Mouse (Mus musculus): ENCODE measurements around the gene Vnn3.

Gene Vnn3

DNA sequence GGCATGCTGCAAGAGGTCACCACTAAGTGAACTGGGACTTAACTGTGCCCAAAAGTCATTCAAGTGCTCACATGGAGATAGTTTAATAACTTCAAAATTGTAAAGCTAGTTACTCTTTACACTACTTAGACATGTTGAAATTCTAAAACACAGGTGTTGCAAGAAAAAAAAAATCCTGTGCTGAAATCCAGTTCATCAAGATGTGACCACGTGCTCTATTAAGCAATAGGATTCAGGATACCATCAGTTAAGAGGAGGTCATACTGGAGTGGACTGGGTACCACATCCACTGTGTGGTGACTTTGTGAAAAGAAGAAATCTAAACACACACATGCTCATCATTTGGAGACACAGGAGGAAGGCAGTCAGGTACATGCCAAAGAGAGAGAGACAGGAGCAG, 41.7 kb downstream of the Vnn3 start:
- no peak for DNase-seq (ENCODE audit: low spot score)

DNA sequence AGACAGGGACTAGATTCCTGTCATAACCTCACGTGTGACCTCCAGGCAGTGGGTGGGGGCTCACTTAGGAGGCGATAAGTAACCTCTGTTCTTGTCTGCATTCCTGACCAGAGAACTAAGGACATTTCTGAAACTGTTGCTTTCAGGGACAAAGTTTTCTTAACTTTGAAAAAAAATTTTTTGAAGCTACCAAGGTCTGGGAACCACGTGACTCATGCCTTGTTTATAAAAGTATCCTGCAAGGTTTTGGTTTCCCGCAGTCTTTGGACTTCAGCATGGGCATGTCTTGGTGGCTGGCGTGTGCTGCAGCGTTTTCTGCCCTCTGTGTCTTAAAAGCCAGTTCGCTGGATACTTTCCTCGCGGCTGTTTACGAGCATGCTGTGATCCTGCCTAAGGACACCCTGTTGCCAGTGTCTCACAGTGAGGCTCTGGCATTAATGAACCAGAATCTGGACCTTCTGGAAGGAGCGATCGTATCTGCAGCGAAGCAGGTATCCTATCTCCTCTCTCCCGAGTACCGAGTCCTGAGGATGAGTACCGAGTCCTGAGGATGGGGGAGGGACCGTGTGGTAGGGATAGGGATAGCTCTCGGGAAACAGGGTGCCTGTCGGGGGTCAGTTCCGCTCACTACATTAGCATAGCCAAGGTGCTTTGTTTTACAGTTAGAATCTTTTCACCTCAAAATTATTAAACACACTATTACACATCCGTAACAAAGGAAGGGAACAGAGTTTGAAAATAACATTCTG, 43.5 kb downstream of the Vnn3 start, which contains the start of gene Vnn1:
Gene Vnn1, plus strand, starts transcription at position 88 of the 749 bp plus-strand sequence.
- DNase-seq (ENCODE audit: low spot score): no peak

DNA sequence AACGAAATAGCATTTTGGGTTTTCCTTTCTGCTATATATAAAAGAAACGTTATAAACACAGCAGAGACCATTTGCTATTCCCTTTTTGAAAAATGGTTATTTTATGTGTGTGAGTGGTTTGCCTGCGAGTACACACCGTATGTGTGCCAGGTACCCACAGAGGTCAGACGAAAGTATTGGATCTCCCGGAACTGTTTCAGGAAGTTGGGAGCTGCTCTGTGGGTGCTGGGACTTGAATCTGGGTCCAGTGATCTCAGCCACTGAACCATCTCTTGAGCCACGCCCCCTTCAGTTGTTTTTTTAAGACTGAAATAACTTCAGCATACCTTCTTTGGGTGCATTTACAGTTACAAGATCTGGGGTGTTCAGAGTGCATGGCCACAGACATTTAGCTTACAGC, 44.1 kb downstream of the Vnn3 start:
- DNase-seq (ENCODE audit: low spot score): no peak

DNA sequence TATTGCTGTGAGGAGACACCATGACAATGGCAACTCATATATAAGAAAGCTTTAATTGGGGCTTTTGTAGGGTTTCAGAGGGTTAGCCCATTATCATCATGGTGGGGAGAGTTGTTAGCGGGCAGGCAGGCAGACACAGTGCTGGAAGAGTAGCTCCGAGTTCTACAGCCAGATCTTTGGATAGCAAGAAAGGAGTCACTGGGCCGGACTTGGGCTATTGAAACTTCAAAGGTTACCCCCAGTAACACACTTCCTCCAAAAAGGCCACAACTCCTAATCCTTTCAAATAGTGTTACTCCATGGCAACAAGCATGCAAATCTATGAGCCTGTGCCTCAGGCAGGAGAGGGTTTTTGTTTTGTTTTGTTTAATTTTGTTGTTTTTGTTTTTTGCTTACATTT, 49.9 kb downstream of the Vnn3 start:
- DNase-seq (ENCODE audit: low spot score): no peak

DNA sequence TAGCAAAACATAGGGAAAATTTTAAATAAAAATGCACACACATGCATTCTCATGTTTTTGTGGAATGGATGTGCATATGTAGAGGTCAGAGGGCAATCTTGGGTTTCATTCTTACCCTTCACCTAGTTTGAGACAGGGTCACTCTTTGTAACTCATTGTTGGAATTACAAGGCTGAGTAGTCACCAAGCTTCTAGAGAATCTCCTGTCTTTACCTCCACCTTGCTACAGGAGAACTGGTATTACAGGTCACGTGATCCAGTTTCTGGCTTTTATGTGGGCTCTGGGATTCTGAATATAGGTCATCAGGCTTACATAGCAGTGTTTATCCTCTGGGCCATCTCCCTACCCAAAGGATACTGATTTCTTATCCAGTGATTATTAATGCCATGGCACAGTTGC, 54.4 kb downstream of the Vnn3 start:
- DNase-seq (ENCODE audit: low spot score): no peak

Data from c-Kit-positive CD71-positive TER-119-positive erythroid progenitor cells, embryonic 14.5 days (primary cell).